Mouse (Mus musculus): Measurements from ENCODE around the gene Snx18.

DNA sequence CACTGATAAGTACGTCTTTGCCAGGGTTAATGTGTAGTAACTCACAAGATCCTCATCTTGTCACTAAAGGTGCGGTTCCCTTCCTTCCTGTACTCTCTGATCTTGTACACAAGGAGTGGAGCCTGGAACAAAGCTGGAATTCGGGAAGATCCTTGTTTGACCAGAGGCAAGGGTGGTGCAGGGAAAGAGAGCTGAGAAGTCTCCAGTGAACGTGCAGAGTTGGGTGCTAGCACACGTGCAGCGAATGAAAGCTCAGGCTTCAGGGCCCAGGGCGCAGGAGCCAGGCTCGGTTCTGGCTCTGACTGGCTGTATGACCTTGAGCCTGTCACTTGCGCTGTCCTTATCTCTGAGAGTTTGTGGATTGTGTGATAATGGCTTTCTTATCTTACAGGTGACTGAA, 639 bp upstream of the Snx18 start:
- no peak for TF ChIP-seq CTCF (IDR thresholded peaks at IDR 0.05; ENCODE audit: borderline replicate concordance, extremely low read depth, insufficient read depth, insufficient read length)
- no peak for TF ChIP-seq POLR2A (IDR thresholded peaks at IDR 0.05; ENCODE audit: borderline replicate concordance, extremely low read depth, insufficient read depth, insufficient read length, poor library complexity, severe bottlenecking)
